Mouse (Mus musculus): ENCODE measurements around the gene Hist1h1c. TPM values are rescaled to one million over a fixed set of nuclear protein-coding genes. Genes with fewer than 3 reads are reported as not detected.

Hist1h1c gene
- 9.4 and 10.7 TPM in 2 replicates for polyA plus RNA-seq (2016; fragmentation: Nextera tagmentation; extraction: Ambion mirVana)

GRCm38 (mm10) chr13:23738677-23739068 is at the start of gene Hist1h1c:
Gene Hist1h1c (plus strand): TSS chr13:23738808.
- Histone ChIP-seq H3K27me3 (ENCODE audit: poor library complexity, severe bottlenecking) (no peaks in the 10 kb centered on the region), H3K4me3 (peak within 1 kb of the TSS; percentile 66), H3K4me1 (peaks cover 31% of the 10 kb centered on the region), H3K9me3 (no peaks in the 10 kb centered on the region), H3K36me3 (replicated peaks) (no peaks in the 10 kb centered on the region), H3K27ac (peak within 1 kb of the TSS; percentile 96)
- under 1% methylated on average over 38 of the region's 38 CpGs for WGBS
- DNase-seq (ENCODE audit: extremely low spot score, low spot score) = peak; percentile 91

GRCm38 (mm10) chr13:23688956-23689355 is 49.7 kb upstream of the Hist1h1c start:
- H3K36me3 ChIP-seq (replicated peaks) = no peaks in the 10 kb centered on the region; the same call in 1 of the 2 replicates
- H3K4me3 ChIP-seq = no peak overlapping the region
- no peak overlapping the region for H3K27ac ChIP-seq
- H3K9me3 ChIP-seq = no peaks in the 10 kb centered on the region
- H3K27me3 ChIP-seq (ENCODE audit: poor library complexity, severe bottlenecking) = no peaks in the 10 kb centered on the region
- H3K4me1 ChIP-seq = peaks cover 16% of the 10 kb centered on the region
- WGBS = 95% methylated on average over 2 of the region's 2 CpGs
- no peak for DNase-seq (ENCODE audit: extremely low spot score, low spot score)

- H3K27me3 ChIP-seq (ENCODE audit: poor library complexity, severe bottlenecking) = no peaks in the 10 kb centered on the region
- H3K27ac ChIP-seq = no peak overlapping the region
- no peak overlapping the region for H3K4me3 ChIP-seq
- DNase-seq (ENCODE audit: extremely low spot score, low spot score) = no peak
- no peaks in the 10 kb centered on the region; the same call in 1 of the 2 replicates for H3K36me3 ChIP-seq (replicated peaks)
- 83% methylated on average over 2 of the region's 2 CpGs for WGBS
- H3K9me3 ChIP-seq = no peaks in the 10 kb centered on the region
- peaks cover 16% of the 10 kb centered on the region for H3K4me1 ChIP-seq
Measured at GRCm38 (mm10) chr13:23689459-23689858, 49.1 kb upstream of the Hist1h1c start.

- Histone ChIP-seq H3K27me3 (ENCODE audit: poor library complexity, severe bottlenecking) (no peaks in the 10 kb centered on the region), H3K9me3 (no peaks in the 10 kb centered on the region), H3K36me3 (replicated peaks) (no peaks in the 10 kb centered on the region; the same call in 1 of the 2 replicates), H3K4me3 (no peak overlapping the region), H3K27ac (peak overlapping the region; percentile 11; the same call in 1 of the 2 replicates), H3K4me1 (peaks cover 27% of the 10 kb centered on the region)
- DNase-seq (ENCODE audit: extremely low spot score, low spot score) = no peak
- WGBS = 89% methylated on average over 6 of the region's 6 CpGs
Measured at GRCm38 (mm10) chr13:23693856-23694440, 44.7 kb upstream of the Hist1h1c start.

GRCm38 (mm10) chr13:23694956-23695355 is 43.7 kb upstream of the Hist1h1c start:
- DNase-seq (ENCODE audit: extremely low spot score, low spot score) = no peak
- H3K4me3 ChIP-seq = no peak overlapping the region
- no peaks in the 10 kb centered on the region for H3K9me3 ChIP-seq
- H3K27ac ChIP-seq = peak overlapping the region; percentile 53; the same call in 1 of the 2 replicates
- WGBS = 96% methylated on average over 9 of the region's 9 CpGs
- H3K36me3 ChIP-seq (replicated peaks) = no peaks in the 10 kb centered on the region; the same call in 1 of the 2 replicates
- H3K27me3 ChIP-seq (ENCODE audit: poor library complexity, severe bottlenecking) = no peaks in the 10 kb centered on the region
- peaks cover 31% of the 10 kb centered on the region for H3K4me1 ChIP-seq

GRCm38 (mm10) chr13:23695514-23695913 is 43.1 kb upstream of the Hist1h1c start, which contains the start of gene Hist1h1t:
Gene Hist1h1t (plus strand): TSS chr13:23695814.
- DNase-seq (ENCODE audit: extremely low spot score, low spot score) = no peak
- no peaks in the 10 kb centered on the region; the same call in 1 of the 2 replicates for H3K36me3 ChIP-seq (replicated peaks)
- H3K4me3 ChIP-seq = peak within 1 kb of the TSS; percentile 20; the same call in 1 of the 2 replicates
- peaks cover 31% of the 10 kb centered on the region for H3K4me1 ChIP-seq
- H3K9me3 ChIP-seq = no peaks in the 10 kb centered on the region
- 46% methylated on average over 13 of the region's 13 CpGs for WGBS
- H3K27ac ChIP-seq = peak within 1 kb of the TSS; percentile 90
- H3K27me3 ChIP-seq (ENCODE audit: poor library complexity, severe bottlenecking) = no peaks in the 10 kb centered on the region

GRCm38 (mm10) chr13:23696061-23696474 is 42.5 kb upstream of the Hist1h1c start:
- peak overlapping the region; percentile 20; the same call in 1 of the 2 replicates for H3K4me3 ChIP-seq
- H3K36me3 ChIP-seq (replicated peaks) = no peaks in the 10 kb centered on the region; the same call in 1 of the 2 replicates
- no peak for DNase-seq (ENCODE audit: extremely low spot score, low spot score)
- peak overlapping the region; percentile 81 for H3K27ac ChIP-seq
- H3K27me3 ChIP-seq (ENCODE audit: poor library complexity, severe bottlenecking) = no peaks in the 10 kb centered on the region
- WGBS = 65% methylated on average over 15 of the region's 15 CpGs
- H3K9me3 ChIP-seq = no peaks in the 10 kb centered on the region
- H3K4me1 ChIP-seq = peaks cover 36% of the 10 kb centered on the region

GRCm38 (mm10) chr13:23697491-23698299 is 40.9 kb upstream of the Hist1h1c start:
- WGBS = under 1% methylated on average over 26 of the region's 32 CpGs

GRCm38 (mm10) chr13:23698300-23698693 is 40.3 kb upstream of the Hist1h1c start, which contains the start of gene Hist1h4c:
Gene Hist1h4c (minus strand): TSS chr13:23698454.
- Histone ChIP-seq H3K36me3 (replicated peaks) (no peaks in the 10 kb centered on the region; the same call in 1 of the 2 replicates), H3K4me3 (peak within 1 kb of the TSS; percentile 55), H3K4me1 (peaks cover 38% of the 10 kb centered on the region), H3K27me3 (ENCODE audit: poor library complexity, severe bottlenecking) (no peaks in the 10 kb centered on the region), H3K9me3 (no peaks in the 10 kb centered on the region), H3K27ac (peak within 1 kb of the TSS; percentile 90)
- peak; percentile 97 for DNase-seq (ENCODE audit: extremely low spot score, low spot score)
- WGBS = 0% methylated on average over 22 of the region's 22 CpGs

More at GRCm38 (mm10) chr13:23697491-23698299, 40.9 kb upstream of the Hist1h1c start:
- no peaks in the 10 kb centered on the region; the same call in 1 of the 2 replicates for H3K36me3 ChIP-seq (replicated peaks)
- DNase-seq (ENCODE audit: extremely low spot score, low spot score) = peak; percentile 64
- peak overlapping the region; percentile 90 for H3K27ac ChIP-seq
- peaks cover 38% of the 10 kb centered on the region for H3K4me1 ChIP-seq
- no peaks in the 10 kb centered on the region for H3K9me3 ChIP-seq
- H3K4me3 ChIP-seq = peak overlapping the region; percentile 55
- H3K27me3 ChIP-seq (ENCODE audit: poor library complexity, severe bottlenecking) = no peaks in the 10 kb centered on the region

GRCm38 (mm10) chr13:23698996-23699395 is 39.6 kb upstream of the Hist1h1c start:
- DNase-seq (ENCODE audit: extremely low spot score, low spot score) = peak; percentile 13
- Histone ChIP-seq H3K9me3 (no peaks in the 10 kb centered on the region), H3K36me3 (replicated peaks) (no peaks in the 10 kb centered on the region), H3K4me1 (peaks cover 38% of the 10 kb centered on the region), H3K27me3 (ENCODE audit: poor library complexity, severe bottlenecking) (no peaks in the 10 kb centered on the region), H3K4me3 (peak overlapping the region; percentile 55), H3K27ac (peak overlapping the region; percentile 90)
- WGBS = 59% methylated on average over 6 of the region's 6 CpGs

- peak; percentile 7 for DNase-seq (ENCODE audit: extremely low spot score, low spot score)
- H3K4me1 ChIP-seq = peaks cover 38% of the 10 kb centered on the region
- WGBS = 73% methylated on average over 3 of the region's 3 CpGs
Measured at GRCm38 (mm10) chr13:23699767-23700166, 38.8 kb upstream of the Hist1h1c start.

GRCm38 (mm10) chr13:23700786-23701520 is 37.7 kb upstream of the Hist1h1c start:
- H3K4me3 ChIP-seq = no peak overlapping the region; the same call in 1 of the 2 replicates
- H3K27ac ChIP-seq = peak overlapping the region; percentile 56; the same call in 1 of the 2 replicates
- DNase-seq (ENCODE audit: extremely low spot score, low spot score) = peak; percentile 70
- H3K4me1 ChIP-seq = peaks cover 32% of the 10 kb centered on the region
- WGBS = 37% methylated on average over 8 of the region's 8 CpGs
- no peaks in the 10 kb centered on the region for H3K36me3 ChIP-seq (replicated peaks)
- H3K27me3 ChIP-seq (ENCODE audit: poor library complexity, severe bottlenecking) = no peaks in the 10 kb centered on the region
- H3K9me3 ChIP-seq = no peaks in the 10 kb centered on the region

More at GRCm38 (mm10) chr13:23699767-23700166, 38.8 kb upstream of the Hist1h1c start:
- H3K4me3 ChIP-seq = no peak overlapping the region
- no peaks in the 10 kb centered on the region for H3K27me3 ChIP-seq (ENCODE audit: poor library complexity, severe bottlenecking)
- H3K27ac ChIP-seq = peak overlapping the region; percentile 90; the same call in 1 of the 2 replicates
- no peaks in the 10 kb centered on the region for H3K36me3 ChIP-seq (replicated peaks)
- H3K9me3 ChIP-seq = no peaks in the 10 kb centered on the region
